Mouse (Mus musculus): ENCODE data around the gene B3gat1. TPM values are rescaled to one million over a fixed set of nuclear protein-coding genes. Genes with fewer than 3 reads are reported as not detected.

Gene B3gat1
- total RNA-seq, 2 experiments from 2014 or later: 283 to 301 TPM

DNA sequence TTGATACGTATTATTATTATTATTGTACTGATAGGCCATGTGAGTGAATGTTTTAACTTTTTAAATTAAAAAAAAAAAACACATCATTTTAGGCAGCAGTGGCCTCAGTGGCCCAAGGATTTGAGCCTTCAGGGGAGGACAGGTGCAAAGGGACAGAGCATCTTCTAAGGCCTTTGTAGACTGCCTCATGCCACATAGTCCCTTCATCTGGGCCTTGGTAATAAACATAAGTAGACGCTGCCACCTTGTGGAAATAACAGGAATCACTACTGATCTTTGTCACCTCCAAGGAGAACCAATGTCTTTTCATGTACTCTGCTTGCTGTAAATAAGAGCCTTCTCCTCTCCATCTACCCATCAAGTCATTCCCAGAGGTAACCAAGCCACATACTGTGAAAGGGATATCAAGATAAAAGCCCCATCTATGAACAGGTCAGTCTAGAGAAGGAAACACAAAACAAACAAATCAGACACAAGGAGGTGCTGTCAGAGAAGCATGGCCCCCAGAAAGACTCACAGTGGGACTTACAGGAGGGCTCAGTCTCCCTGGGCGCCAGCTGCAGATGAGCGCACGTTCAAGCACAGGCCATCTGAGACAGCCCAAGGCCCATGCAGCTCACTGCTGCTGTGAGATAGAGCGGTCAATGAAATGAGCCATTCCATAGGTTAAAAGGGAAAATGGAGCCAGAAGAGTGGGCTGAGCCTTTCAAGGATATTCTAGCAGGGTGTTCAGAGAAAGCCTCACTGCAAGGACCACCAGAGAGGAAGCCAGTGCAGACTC, 42.8 kb downstream of the B3gat1 start:
- DNase-seq: peak; percentile 25
- intact Hi-C loops (cut with DNase I): loop anchor here (5.0 to 10.0 kb wide), 3 partner anchors 882 to 1122 kb away; no protein-coding TSS in a partner anchor

DNA sequence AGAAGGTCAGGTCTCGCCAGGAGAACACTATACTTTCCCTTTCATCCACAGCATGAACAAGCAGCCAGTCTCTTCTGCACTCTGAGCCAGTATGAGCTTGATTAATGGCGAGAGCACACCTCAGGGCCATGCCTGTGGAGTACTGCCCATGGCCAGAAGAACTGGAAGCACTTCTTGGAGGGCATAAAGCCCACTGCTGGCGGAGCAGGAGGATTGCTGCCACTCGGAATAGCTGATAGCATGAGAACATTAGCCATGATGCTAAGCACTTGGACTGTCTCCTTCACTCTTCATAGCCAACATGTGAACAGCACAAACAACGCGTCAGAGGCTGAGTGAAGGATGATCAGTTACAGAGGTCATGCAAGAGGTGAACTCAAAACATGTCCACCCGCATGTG, 44.9 kb downstream of the B3gat1 start:
- DNase-seq: no peak
- intact Hi-C loops (cut with DNase I): loop anchor here (5.0 to 10.0 kb wide), 3 partner anchors 884 to 1124 kb away; no protein-coding TSS in a partner anchor

- no peak for DNase-seq
- intact Hi-C loops (cut with DNase I): no loop called here
Measured at GRCm38 (mm10) chr9:26783414-26783975, 50.0 kb downstream of the B3gat1 start.

DNA sequence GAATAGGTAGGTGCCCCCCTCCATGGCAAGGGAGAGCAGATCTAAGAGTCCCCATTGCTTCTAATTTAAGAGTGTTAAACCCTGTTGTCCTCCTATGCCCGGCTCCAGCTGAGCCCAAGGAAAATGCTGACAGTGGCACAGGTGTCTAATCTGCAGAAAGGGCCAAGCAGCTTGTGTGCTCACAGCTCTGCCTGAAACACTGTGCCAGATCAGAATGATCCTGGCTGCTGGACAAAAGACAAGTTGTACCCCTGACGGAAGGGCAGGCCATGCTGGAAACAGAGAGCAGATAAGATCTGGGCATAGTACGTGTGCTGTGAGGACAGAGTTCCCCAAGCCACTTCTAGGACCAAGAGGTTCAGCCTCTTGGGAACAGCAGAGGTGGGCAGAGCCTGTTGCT, 59.3 kb downstream of the B3gat1 start:
- intact Hi-C loops (cut with DNase I): no loop called here
- peak; percentile 20 for DNase-seq

DNA sequence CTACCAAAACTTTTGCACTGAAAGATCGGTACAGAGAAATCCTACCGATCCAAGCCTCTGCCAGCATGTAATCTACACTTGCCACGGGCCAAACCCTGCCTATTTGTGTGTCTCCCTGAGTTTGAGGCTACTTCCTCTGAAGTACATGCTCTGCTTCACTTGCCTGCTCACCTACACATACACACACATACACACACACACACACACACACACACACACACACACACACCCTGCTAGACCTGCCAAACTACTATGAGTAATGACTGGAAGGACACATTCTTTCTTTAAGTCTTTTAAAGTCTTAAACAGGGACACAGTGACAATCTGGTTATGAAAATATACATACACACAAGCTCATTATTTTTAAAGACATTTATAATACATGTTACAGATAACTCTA, 64.7 kb downstream of the B3gat1 start:
- no peak for DNase-seq
- intact Hi-C loops (cut with DNase I): no loop called here

GRCm38 (mm10) chr9:26798731-26799130, 65.2 kb downstream of the B3gat1 start:
- intact Hi-C loops (cut with DNase I): no loop called here
- no peak for DNase-seq

DNA sequence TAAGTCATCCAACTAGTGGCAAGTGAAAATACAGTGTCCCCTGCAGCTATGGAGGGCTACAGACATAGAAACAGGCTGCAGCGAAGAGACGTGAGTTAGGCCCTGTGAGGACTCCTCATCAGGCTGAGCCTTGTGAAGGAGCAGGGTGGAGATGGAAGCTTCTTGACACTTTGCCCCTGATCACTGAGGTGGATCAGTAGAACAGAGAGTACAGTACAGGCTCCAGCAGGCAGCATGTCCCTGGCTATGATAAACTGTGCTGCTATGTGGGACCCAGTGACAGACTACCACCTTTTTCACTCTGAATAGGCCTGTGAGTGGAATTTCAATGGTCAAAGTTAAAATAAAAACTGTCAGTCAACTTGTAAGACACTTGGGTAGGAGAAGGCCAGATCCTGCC, 66.8 kb downstream of the B3gat1 start:
- intact Hi-C loops (cut with DNase I): no loop called here
- DNase-seq: no peak

DNA sequence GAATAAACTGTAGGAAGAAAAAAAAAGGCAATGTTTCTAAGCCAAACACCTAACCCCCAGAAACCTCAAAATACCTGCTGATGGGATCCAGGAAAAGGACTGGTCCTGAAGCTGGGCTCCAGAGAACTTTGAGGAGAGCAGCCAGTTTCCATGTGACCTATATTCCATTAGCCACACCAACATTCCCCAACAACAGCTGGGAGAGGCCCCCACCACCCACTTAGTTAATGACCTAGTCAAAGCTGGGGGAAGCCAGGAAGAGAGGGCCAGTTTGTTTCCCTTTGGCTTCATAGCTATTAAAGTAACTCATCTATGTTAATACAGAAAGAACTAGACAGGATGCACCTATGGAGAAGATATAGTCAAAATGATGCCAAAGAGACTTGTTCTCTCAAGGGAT, 70.8 kb downstream of the B3gat1 start:
- intact Hi-C loops (cut with DNase I): no loop called here
- DNase-seq: no peak

- intact Hi-C loops (cut with DNase I): no loop called here
- DNase-seq: peak; percentile 95
Measured at GRCm38 (mm10) chr9:26805935-26806666, 72.6 kb downstream of the B3gat1 start, which contains the start of gene Glb1l2. TSS of gene Glb1l2 (minus strand) at chr9:26806468.

DNA sequence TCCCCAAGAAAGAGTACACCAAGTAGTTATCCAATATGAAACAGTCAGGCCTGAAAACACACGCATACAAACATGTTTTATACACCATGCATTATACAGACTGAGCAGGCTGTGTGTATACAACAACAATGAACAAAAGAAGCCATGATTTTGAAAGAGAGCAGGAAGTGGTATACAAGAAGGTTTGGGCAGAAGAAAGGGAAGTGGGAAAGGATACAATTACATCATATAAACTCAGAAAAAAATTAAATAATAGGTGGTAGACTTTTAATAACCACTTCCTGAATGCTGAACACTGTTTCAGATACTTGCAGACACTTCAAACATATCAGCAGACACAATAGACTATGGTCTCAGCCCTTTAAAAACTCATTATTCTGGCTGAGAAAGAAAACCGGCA, 75.2 kb downstream of the B3gat1 start:
- intact Hi-C loops (cut with DNase I): no loop called here
- DNase-seq: no peak

Other genes with a start within 250 kb of the B3gat1 start
- gene Glb1l2, start 72.7 kb downstream of the B3gat1 start, total RNA-seq (2021): 1 to 10 TPM; 1.2 to 1.9 TPM
- gene Glb1l3, start 127.2 kb downstream of the B3gat1 start, total RNA-seq (2021): not detected
- not detected for gene Gm1110, start 189.4 kb downstream of the B3gat1 start, total RNA-seq (2021)

Measured in left cerebral cortex, postnatal 4 days (tissue).